Mouse (Mus musculus) lung, embryonic 16.5 days (tissue): ENCODE data around the gene Prss22. TPM values are rescaled to one million over a fixed set of nuclear protein-coding genes. Genes with fewer than 3 reads are reported as not detected.
A peak's percentile ranks its signal among the peaks of the same experiment; 100 is the strongest.
"Not testable (repeated sequence)": the region's sequence is repeated elsewhere in the genome, so short reads cannot be mapped to it uniquely, and the experiment has no call there.

ENCODE experiments used
- ATAC-seq: fragments of 200-750 bp; cut with Nextera tagmentation; 2 replicates; pipeline ENCODE4 v1.8.0; 2017; ENCODE audit warnings: low read depth, mild to moderate bottlenecking, moderate library complexity
- H3K27ac ChIP-seq: fragments of 300-500 bp; sonication (generic); 2 replicates; pipeline ENCODE4 v1.5.1; 2014; ENCODE audit warnings: mild to moderate bottlenecking, control low read depth, low read length
- H3K27me3 ChIP-seq: fragments of 300-500 bp; sonication (generic); 2 replicates; pipeline ENCODE4 v1.6.1; 2014; ENCODE audit warnings: low read depth, low read length, mixed read lengths; ENCODE audit not compliant: control insufficient read depth, insufficient read depth
- H3K36me3 ChIP-seq: fragments of 300-500 bp; sonication (generic); 2 replicates; pipeline ENCODE4 v1.6.1; 2014; ENCODE audit warnings: low read length; ENCODE audit not compliant: control insufficient read depth, insufficient read depth
- H3K4me1 ChIP-seq: fragments of 300-500 bp; sonication (generic); replicated peaks from 2 replicates; pipeline ENCODE4 v1.6.1; 2014; ENCODE audit warnings: low read length, mixed read lengths; ENCODE audit not compliant: control insufficient read depth, insufficient read depth
- H3K4me2 ChIP-seq: fragments of 300-500 bp; sonication (generic); 2 replicates; pipeline ENCODE4 v1.6.1; 2014; ENCODE audit warnings: low read depth, low read length, control low read depth
- H3K4me3 ChIP-seq: fragments of 300-500 bp; sonication (generic); 2 replicates; pipeline ENCODE4 v1.5.1; 2014; ENCODE audit warnings: mild to moderate bottlenecking, low read length, control low read depth
- H3K9ac ChIP-seq: fragments of 300-500 bp; sonication (generic); 2 replicates; pipeline ENCODE4 v1.6.1; 2014; ENCODE audit warnings: low read length, control low read depth
- H3K9me3 ChIP-seq: fragments of 300-500 bp; sonication (generic); 2 replicates; pipeline ENCODE4 v1.6.1; 2016; ENCODE audit warnings: low read length; ENCODE audit not compliant: control insufficient read depth
- WGBS: fragments of 180-500 bp; shearing (Covaris S2); extraction: QIAGEN DNeasy Blood & Tissue Kit; methylation state at CpG from one replicate; pipeline ENCODE4 v1.1.7; 2014; 5-methylcytosine and 5-hydroxymethylcytosine counted together
- polyA plus RNA-seq: library from polyadenylated mRNA; unstranded; fragments of >200 nt; fragmentation: Nextera tagmentation; extraction: Ambion mirVana; gene quantifications from 2 replicates; pipeline ENCODE4 v1.2.1, GENCODE M21; 2015

Gene Prss22
- polyA plus RNA-seq, 1 experiment from 2014 or later, result 1.5 TPM

GRCm38 (mm10) chr17:23966658-23967401 is 31.1 kb downstream of the Prss22 start:
- Histone ChIP-seq H3K4me3 (no peak overlapping the region), H3K9me3 (no peaks in the 10 kb centered on the region), H3K27me3 (no peaks in the 10 kb centered on the region), H3K27ac (no peak overlapping the region), H3K4me1 (no peaks in the 10 kb centered on the region), H3K36me3 (no peaks in the 10 kb centered on the region), H3K4me2 (no peak overlapping the region), H3K9ac (no peak overlapping the region)
- no peak for ATAC-seq
- 80% methylated on average over 10 of the region's 10 CpGs for WGBS

- WGBS, result 39% methylated on average over 6 of the region's 6 CpGs
- ATAC-seq, result 0 out of 2 replicates have a peak, but pooled peaks have one; percentile 17
- Histone ChIP-seq H3K4me3 (no peak overlapping the region), H3K27ac (no peak overlapping the region), H3K9ac (no peak overlapping the region), H3K36me3 (no peaks in the 10 kb centered on the region), H3K27me3 (no peaks in the 10 kb centered on the region), H3K9me3 (no peaks in the 10 kb centered on the region), H3K4me1 (no peaks in the 10 kb centered on the region), H3K4me2 (no peak overlapping the region)
These were observed 32.0 kb downstream of the Prss22 start for GRCm38 (mm10) chr17:23965805-23966425.

- Histone ChIP-seq H3K4me3 (no peak overlapping the region), H3K27me3 (no peaks in the 10 kb centered on the region), H3K9ac (no peak overlapping the region), H3K27ac (no peak overlapping the region), H3K4me2 (no peak overlapping the region), H3K4me1 (no peaks in the 10 kb centered on the region), H3K9me3 (no peaks in the 10 kb centered on the region), H3K36me3 (no peaks in the 10 kb centered on the region)
- ATAC-seq, result no peak
- 70% methylated on average over 4 of the region's 4 CpGs for WGBS
These were observed 36.3 kb downstream of the Prss22 start for GRCm38 (mm10) chr17:23961573-23962122.

GRCm38 (mm10) chr17:23960084-23960738 is 37.7 kb downstream of the Prss22 start:
- 35% methylated on average over 3 of the region's 3 CpGs for whole genome bisulfite sequencing
- no peaks in the 10 kb centered on the region for H3K4me1 ChIP-seq
- no peak overlapping the region for H3K27ac ChIP-seq
- peak; percentile 96 for ATAC-seq
- H3K36me3 ChIP-seq, result no peaks in the 10 kb centered on the region
- peak overlapping the region; percentile 42; the same call in 1 of the 2 replicates for H3K9ac ChIP-seq
- no peak overlapping the region for H3K4me3 ChIP-seq
- H3K9me3 ChIP-seq, result no peaks in the 10 kb centered on the region
- no peak overlapping the region for H3K4me2 ChIP-seq
- peaks cover under 1% of the 10 kb centered on the region; the same call in 1 of the 2 replicates for H3K27me3 ChIP-seq

GRCm38 (mm10) chr17:23955174-23955573 is 42.7 kb downstream of the Prss22 start, which contains the start of gene Sbpl:
Gene Sbpl, minus strand, starts transcription at chr17:23955274.
- peaks cover 2% of the 10 kb centered on the region; the same call in 1 of the 2 replicates for H3K27me3 ChIP-seq
- H3K9me3 ChIP-seq, result no peaks in the 10 kb centered on the region
- no peak within 1 kb of the TSS for H3K4me3 ChIP-seq
- ATAC-seq, result no peak
- 75% methylated on average over 5 of the region's 5 CpGs for WGBS
- no peak within 1 kb of the TSS for H3K4me2 ChIP-seq
- no peak within 1 kb of the TSS for H3K27ac ChIP-seq
- no peaks in the 10 kb centered on the region for H3K4me1 ChIP-seq
- no peak within 1 kb of the TSS for H3K9ac ChIP-seq
- no peaks in the 10 kb centered on the region for H3K36me3 ChIP-seq

- not testable (repeated sequence) for H3K27ac ChIP-seq, H3K4me1 ChIP-seq, H3K4me3 ChIP-seq, H3K27me3 ChIP-seq, ATAC-seq, H3K9me3 ChIP-seq, H3K9ac ChIP-seq, H3K4me2 ChIP-seq, H3K36me3 ChIP-seq
- WGBS, result 66% methylated on average over 4 of the region's 4 CpGs
These were observed 47.1 kb downstream of the Prss22 start for GRCm38 (mm10) chr17:23950828-23951227.

GRCm38 (mm10) chr17:23949068-23949467 is 48.8 kb downstream of the Prss22 start:
- Histone ChIP-seq H3K36me3 (no peaks in the 10 kb centered on the region), H3K4me2 (no peak overlapping the region), H3K9ac (no peak overlapping the region), H3K27me3 (no peaks in the 10 kb centered on the region), H3K9me3 (no peaks in the 10 kb centered on the region), H3K4me3 (no peak overlapping the region), H3K4me1 (no peaks in the 10 kb centered on the region), H3K27ac (no peak overlapping the region)
- WGBS, result 70% methylated on average over 2 of the region's 2 CpGs
- ATAC-seq, result no peak

- H3K27ac ChIP-seq, H3K9ac ChIP-seq, ATAC-seq, H3K27me3 ChIP-seq, H3K9me3 ChIP-seq, H3K36me3 ChIP-seq, H3K4me2 ChIP-seq, H3K4me3 ChIP-seq, H3K4me1 ChIP-seq: not testable (repeated sequence)
- WGBS, result 72% methylated on average over 4 of the region's 4 CpGs
These were observed 50.4 kb downstream of the Prss22 start for GRCm38 (mm10) chr17:23947486-23947885.
